Mouse (Mus musculus) limb, embryonic 15.5 days (tissue): ENCODE measurements around the gene Lonp2. TPM values are rescaled to one million over a fixed set of nuclear protein-coding genes. Genes with fewer than 3 reads are reported as not detected.
A peak's percentile ranks its signal among the peaks of the same experiment; 100 is the strongest.

ENCODE experiments used
- ATAC-seq: fragments of 200-750 bp; cut with Nextera tagmentation; 2 replicates; pipeline ENCODE4 v1.8.0; 2017; ENCODE audit warnings: low read depth, moderate TSS enrichment; ENCODE audit not compliant: insufficient number of reproducible peaks, low FRiP score, low TSS enrichment
- H3K27ac ChIP-seq: fragments of 300-500 bp; sonication (generic); 2 replicates; pipeline ENCODE4 v1.5.1; 2015; ENCODE audit warnings: moderate library complexity, mild to moderate bottlenecking, inconsistent platforms
- H3K27me3 ChIP-seq: fragments of 300-500 bp; sonication (generic); 2 replicates; pipeline ENCODE4 v1.6.1; 2015; ENCODE audit warnings: inconsistent platforms
- H3K36me3 ChIP-seq: fragments of 300-500 bp; sonication (generic); 2 replicates; pipeline ENCODE4 v1.6.1; 2015; ENCODE audit warnings: inconsistent platforms
- H3K4me1 ChIP-seq: fragments of 300-500 bp; sonication (generic); 2 replicates; pipeline ENCODE4 v1.6.1; 2015; ENCODE audit warnings: inconsistent platforms
- H3K4me2 ChIP-seq: fragments of 300-500 bp; sonication (generic); 2 replicates; pipeline ENCODE4 v1.6.1; 2015; ENCODE audit warnings: mild to moderate bottlenecking, inconsistent platforms
- H3K4me3 ChIP-seq: fragments of 300-500 bp; sonication (generic); 2 replicates; pipeline ENCODE4 v1.5.1; 2015; ENCODE audit warnings: mild to moderate bottlenecking, inconsistent platforms
- H3K9ac ChIP-seq: fragments of 300-500 bp; sonication (generic); 2 replicates; pipeline ENCODE4 v1.6.1; 2015; ENCODE audit warnings: inconsistent platforms
- H3K9me3 ChIP-seq: fragments of 300-500 bp; sonication (generic); 2 replicates; pipeline ENCODE4 v1.6.1; 2016; ENCODE audit warnings: inconsistent platforms
- WGBS: fragments of 180-500 bp; shearing (Covaris S2); methylation state at CpG from one replicate; pipeline ENCODE4 v1.1.7; 2015; 5-methylcytosine and 5-hydroxymethylcytosine counted together
- polyA plus RNA-seq: library from polyadenylated mRNA; unstranded; fragments of >200 nt; fragmentation: Nextera tagmentation; extraction: Ambion mirVana; gene quantifications from 2 replicates; pipeline ENCODE4 v1.2.1, GENCODE M21; 2015

Gene Lonp2
- polyA plus RNA-seq, 1 experiment from 2014 or later: 53.3 TPM

- Histone ChIP-seq H3K9me3 (no peaks in the 10 kb centered on the region), H3K4me2 (no peak overlapping the region), H3K27ac (no peak overlapping the region), H3K36me3 (peaks cover 18% of the 10 kb centered on the region), H3K4me1 (peaks cover 2% of the 10 kb centered on the region; the same call in 1 of the 2 replicates), H3K4me3 (no peak overlapping the region), H3K9ac (no peak overlapping the region), H3K27me3 (no peaks in the 10 kb centered on the region)
- 89% methylated on average over 5 of the region's 5 CpGs for WGBS
- ATAC-seq: no peak
Measured at GRCm38 (mm10) chr8:86630212-86630611, 6.4 kb downstream of the Lonp2 start.

DNA sequence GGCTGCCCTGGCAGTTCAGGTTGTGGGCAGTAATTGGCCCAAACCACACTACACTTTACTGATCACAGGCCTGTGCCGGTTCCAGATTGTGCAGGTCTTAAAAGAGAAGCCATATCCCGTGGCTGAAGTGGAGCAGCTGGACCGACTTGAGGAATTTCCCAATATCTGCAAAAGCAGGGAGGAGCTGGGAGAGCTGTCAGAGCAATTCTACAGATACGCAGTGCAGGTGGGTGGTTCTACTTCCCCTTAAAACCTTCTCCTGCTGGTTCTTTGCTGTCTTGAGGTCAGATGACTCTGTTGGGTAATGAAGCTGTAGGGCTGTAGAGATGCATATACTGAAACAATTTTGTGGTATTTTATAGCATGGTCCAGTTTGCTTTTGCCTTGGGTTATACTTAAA is 7.6 kb downstream of the Lonp2 start:
- Histone ChIP-seq H3K9ac (no peak overlapping the region), H3K36me3 (peaks cover 24% of the 10 kb centered on the region), H3K27me3 (no peaks in the 10 kb centered on the region), H3K4me2 (no peak overlapping the region), H3K9me3 (no peaks in the 10 kb centered on the region), H3K4me3 (no peak overlapping the region), H3K4me1 (no peaks in the 10 kb centered on the region), H3K27ac (no peak overlapping the region)
- 74% methylated on average over 4 of the region's 4 CpGs for WGBS
- ATAC-seq: no peak

- no peak overlapping the region for H3K27ac ChIP-seq
- H3K9me3 ChIP-seq: no peaks in the 10 kb centered on the region
- H3K9ac ChIP-seq: no peak overlapping the region
- H3K4me1 ChIP-seq: no peaks in the 10 kb centered on the region
- H3K36me3 ChIP-seq: peaks cover 70% of the 10 kb centered on the region
- H3K4me2 ChIP-seq: no peak overlapping the region
- H3K4me3 ChIP-seq: no peak overlapping the region
- 74% methylated on average over 4 of the region's 4 CpGs for WGBS
- no peaks in the 10 kb centered on the region for H3K27me3 ChIP-seq
- no peak for ATAC-seq
Measured at GRCm38 (mm10) chr8:86637826-86638225, 14.0 kb downstream of the Lonp2 start.

DNA sequence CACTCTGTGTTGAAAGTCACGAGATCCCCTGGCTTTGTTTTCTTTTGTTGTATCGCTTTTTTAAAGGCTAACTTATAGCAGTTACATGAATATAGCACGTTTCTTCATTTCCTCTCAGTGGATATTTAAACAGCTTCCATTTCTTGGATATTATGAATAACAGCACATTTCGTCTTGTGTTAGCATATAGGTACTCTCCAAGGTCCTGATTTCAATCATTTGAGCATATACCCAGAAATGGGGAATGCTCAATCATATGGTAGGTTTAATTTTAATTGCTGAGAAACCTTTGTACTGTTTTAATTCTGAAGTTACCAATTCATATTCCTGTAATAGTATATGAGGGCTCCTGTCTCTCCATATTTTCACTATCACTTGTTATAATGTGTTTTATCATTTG is 15.1 kb downstream of the Lonp2 start:
- WGBS: 77% methylated on average over 4 of the region's 4 CpGs
- no peaks in the 10 kb centered on the region for H3K9me3 ChIP-seq
- no peak overlapping the region for H3K9ac ChIP-seq
- no peak overlapping the region for H3K4me3 ChIP-seq
- H3K4me2 ChIP-seq: no peak overlapping the region
- peaks cover 65% of the 10 kb centered on the region for H3K36me3 ChIP-seq
- H3K27me3 ChIP-seq: no peaks in the 10 kb centered on the region
- no peak for ATAC-seq
- no peaks in the 10 kb centered on the region for H3K4me1 ChIP-seq
- no peak overlapping the region for H3K27ac ChIP-seq

DNA sequence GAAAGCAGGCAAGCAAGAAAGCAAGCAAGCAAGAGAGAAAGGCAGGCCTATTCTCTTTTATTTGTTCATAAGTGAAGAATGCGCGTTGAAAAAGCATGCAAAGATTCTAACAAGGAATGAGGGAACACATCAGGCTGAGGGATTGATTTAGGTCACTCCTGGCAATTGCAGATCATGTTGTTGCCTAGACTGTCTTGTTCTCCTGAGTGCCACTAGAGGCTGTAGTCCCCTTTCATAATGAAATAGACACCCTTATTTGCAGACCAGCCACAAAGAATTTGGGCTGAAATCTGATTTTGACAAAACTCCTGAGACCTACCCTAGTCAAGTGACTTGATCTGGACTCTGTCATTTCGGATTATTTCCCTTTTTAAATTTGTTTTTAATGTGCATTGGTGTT is 18.8 kb downstream of the Lonp2 start:
- no peak overlapping the region for H3K4me2 ChIP-seq
- H3K4me1 ChIP-seq: no peaks in the 10 kb centered on the region
- ATAC-seq: no peak
- H3K27me3 ChIP-seq: no peaks in the 10 kb centered on the region
- H3K4me3 ChIP-seq: no peak overlapping the region
- H3K36me3 ChIP-seq: peaks cover 39% of the 10 kb centered on the region
- WGBS: 85% methylated on average over 3 of the region's 3 CpGs
- no peak overlapping the region for H3K27ac ChIP-seq
- H3K9ac ChIP-seq: no peak overlapping the region
- H3K9me3 ChIP-seq: no peaks in the 10 kb centered on the region

- no peak overlapping the region for H3K4me2 ChIP-seq
- no peak overlapping the region for H3K4me3 ChIP-seq
- peaks cover 25% of the 10 kb centered on the region for H3K36me3 ChIP-seq
- H3K27ac ChIP-seq: no peak overlapping the region
- no peak overlapping the region for H3K9ac ChIP-seq
- 87% methylated on average over 4 of the region's 4 CpGs for WGBS
- no peaks in the 10 kb centered on the region for H3K27me3 ChIP-seq
- ATAC-seq: no peak
- H3K4me1 ChIP-seq: no peaks in the 10 kb centered on the region
- no peaks in the 10 kb centered on the region for H3K9me3 ChIP-seq
Measured at GRCm38 (mm10) chr8:86644661-86645060, 20.8 kb downstream of the Lonp2 start.

DNA sequence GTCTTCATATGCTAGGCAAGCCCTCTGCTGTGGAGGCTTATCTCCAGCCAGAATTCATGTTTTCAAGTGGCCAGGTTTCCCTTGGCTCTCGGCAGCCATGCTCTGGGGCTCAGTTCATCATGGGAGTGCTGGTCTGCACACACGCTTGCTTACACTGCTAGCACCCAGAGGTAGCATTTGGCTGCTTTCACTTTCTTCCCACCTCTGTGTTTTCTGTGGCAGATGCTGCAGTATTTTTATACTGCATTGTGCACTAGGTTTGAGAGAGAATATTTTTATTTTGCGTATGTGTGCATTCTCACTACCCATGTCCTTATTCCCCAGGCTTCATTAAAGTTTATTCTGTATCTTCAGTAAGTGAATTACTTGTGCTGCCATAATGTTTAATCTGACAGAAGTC is 23.9 kb downstream of the Lonp2 start:
- no peaks in the 10 kb centered on the region for H3K27me3 ChIP-seq
- no peak for ATAC-seq
- H3K27ac ChIP-seq: no peak overlapping the region
- no peaks in the 10 kb centered on the region for H3K4me1 ChIP-seq
- no peak overlapping the region for H3K4me3 ChIP-seq
- H3K9me3 ChIP-seq: no peaks in the 10 kb centered on the region
- 73% methylated on average over 3 of the region's 3 CpGs for WGBS
- no peak overlapping the region for H3K9ac ChIP-seq
- H3K4me2 ChIP-seq: no peak overlapping the region
- peaks cover 13% of the 10 kb centered on the region; the same call in 1 of the 2 replicates for H3K36me3 ChIP-seq

DNA sequence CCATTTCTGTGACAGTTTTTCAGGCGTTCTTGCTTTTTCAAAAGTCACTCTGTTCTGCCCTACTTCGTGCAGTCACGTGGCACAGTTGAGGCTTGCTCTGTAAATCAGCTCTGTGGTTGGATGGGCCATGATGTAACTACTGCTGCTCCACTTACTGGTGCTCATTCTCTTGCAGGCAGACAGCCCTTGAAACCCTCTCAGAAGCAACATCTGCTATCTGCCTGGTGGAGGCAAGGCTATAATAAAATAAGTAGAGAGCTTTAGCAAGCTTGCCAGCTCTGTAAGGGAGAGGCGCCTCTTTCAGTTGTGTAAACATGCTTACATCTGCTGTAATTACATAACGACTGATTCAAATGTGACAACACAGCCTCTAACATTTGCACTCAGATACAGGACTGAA is 27.6 kb downstream of the Lonp2 start:
- Histone ChIP-seq H3K4me1 (no peaks in the 10 kb centered on the region), H3K27me3 (no peaks in the 10 kb centered on the region), H3K36me3 (peaks cover 15% of the 10 kb centered on the region; the same call in 1 of the 2 replicates), H3K9me3 (no peaks in the 10 kb centered on the region), H3K27ac (no peak overlapping the region), H3K4me2 (no peak overlapping the region), H3K9ac (no peak overlapping the region), H3K4me3 (no peak overlapping the region)
- WGBS: 79% methylated on average over 5 of the region's 5 CpGs
- no peak for ATAC-seq

DNA sequence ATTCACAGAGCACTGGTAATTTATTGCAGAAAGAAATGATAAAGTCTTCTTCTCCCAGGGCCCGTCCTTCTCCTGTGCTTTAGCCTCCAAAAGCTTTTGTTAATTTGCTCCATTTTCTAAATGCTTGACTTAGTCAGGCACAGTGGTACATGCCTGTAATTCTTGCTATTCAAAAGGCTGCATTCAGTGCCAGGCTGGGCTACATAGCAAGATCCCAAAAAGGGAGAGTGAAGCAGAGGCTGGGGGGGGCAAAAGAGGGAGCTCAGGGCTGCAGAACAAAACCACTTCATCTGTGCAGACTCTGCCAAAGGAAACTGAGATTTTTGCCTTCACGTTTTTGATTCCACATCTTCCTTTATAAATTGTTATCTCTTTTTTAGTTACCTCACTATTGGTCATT is 28.7 kb downstream of the Lonp2 start:
- Histone ChIP-seq H3K9me3 (no peaks in the 10 kb centered on the region), H3K9ac (no peak overlapping the region), H3K36me3 (peaks cover 15% of the 10 kb centered on the region; the same call in 1 of the 2 replicates), H3K27me3 (no peaks in the 10 kb centered on the region), H3K27ac (no peak overlapping the region), H3K4me3 (no peak overlapping the region), H3K4me2 (no peak overlapping the region), H3K4me1 (no peaks in the 10 kb centered on the region)
- 76% methylated on average over 2 of the region's 2 CpGs for WGBS
- ATAC-seq: no peak

- H3K27ac ChIP-seq: no peak overlapping the region
- no peak overlapping the region for H3K4me3 ChIP-seq
- 79% methylated on average over 1 of the region's 1 CpGs for WGBS
- H3K9ac ChIP-seq: no peak overlapping the region
- H3K4me2 ChIP-seq: no peak overlapping the region
- no peaks in the 10 kb centered on the region for H3K9me3 ChIP-seq
- no peaks in the 10 kb centered on the region for H3K4me1 ChIP-seq
- H3K36me3 ChIP-seq: peaks cover 19% of the 10 kb centered on the region; the same call in 1 of the 2 replicates
- ATAC-seq: no peak
- no peaks in the 10 kb centered on the region for H3K27me3 ChIP-seq
Measured at GRCm38 (mm10) chr8:86654578-86654977, 30.7 kb downstream of the Lonp2 start.

DNA sequence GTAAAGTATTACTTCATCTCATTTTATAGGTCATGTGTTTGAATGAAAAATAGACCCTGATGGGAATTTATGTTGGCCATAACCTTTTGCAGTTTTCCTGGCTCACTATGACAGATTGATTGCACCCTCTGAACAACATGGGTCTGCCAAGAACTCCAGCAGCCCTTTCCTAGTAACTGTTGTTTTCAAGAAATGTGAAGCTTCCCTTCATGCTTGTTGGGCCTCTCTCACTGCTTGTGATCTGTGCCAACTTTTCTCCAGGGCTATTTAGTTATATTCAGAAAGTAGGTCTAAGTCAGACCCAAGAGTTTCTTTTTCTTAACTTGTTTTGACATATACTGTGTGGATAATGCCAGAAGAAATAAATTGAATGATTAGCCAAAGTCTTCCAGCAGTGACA is 44.9 kb downstream of the Lonp2 start:
- peak; percentile 80; the same call in 1 of the 2 replicates for ATAC-seq
- Histone ChIP-seq H3K4me3 (no peak overlapping the region), H3K9me3 (no peaks in the 10 kb centered on the region)

GRCm38 (mm10) chr8:86669259-86669658 is 45.4 kb downstream of the Lonp2 start:
- ATAC-seq: peak; percentile 35; the same call in 1 of the 2 replicates
- 69% methylated on average over 4 of the region's 4 CpGs for WGBS

More for the DNA sequence above, 44.9 kb downstream of the Lonp2 start:
- no peak overlapping the region for H3K9ac ChIP-seq
- H3K27me3 ChIP-seq: no peaks in the 10 kb centered on the region
- no peaks in the 10 kb centered on the region for H3K4me1 ChIP-seq
- peak overlapping the region; percentile 54 for H3K27ac ChIP-seq
- no peak overlapping the region for H3K4me2 ChIP-seq
- peaks cover 16% of the 10 kb centered on the region for H3K36me3 ChIP-seq

GRCm38 (mm10) chr8:86686629-86687028 is 62.8 kb downstream of the Lonp2 start:
- H3K4me2 ChIP-seq: no peak overlapping the region

More at GRCm38 (mm10) chr8:86669259-86669658, 45.4 kb downstream of the Lonp2 start:
- H3K4me1 ChIP-seq: no peaks in the 10 kb centered on the region
- H3K9me3 ChIP-seq: no peaks in the 10 kb centered on the region
- no peak overlapping the region for H3K9ac ChIP-seq
- no peak overlapping the region for H3K4me2 ChIP-seq
- peak overlapping the region; percentile 54 for H3K27ac ChIP-seq
- H3K27me3 ChIP-seq: no peaks in the 10 kb centered on the region
- no peak overlapping the region for H3K4me3 ChIP-seq
- H3K36me3 ChIP-seq: peaks cover 21% of the 10 kb centered on the region

More at GRCm38 (mm10) chr8:86686629-86687028, 62.8 kb downstream of the Lonp2 start:
- ATAC-seq: no peak
- no peaks in the 10 kb centered on the region for H3K27me3 ChIP-seq
- no peaks in the 10 kb centered on the region for H3K4me1 ChIP-seq
- H3K36me3 ChIP-seq: peaks cover 4% of the 10 kb centered on the region; the same call in 1 of the 2 replicates
- H3K9ac ChIP-seq: no peak overlapping the region
- H3K9me3 ChIP-seq: no peaks in the 10 kb centered on the region
- WGBS: 77% methylated on average over 3 of the region's 3 CpGs
- H3K27ac ChIP-seq: no peak overlapping the region
- H3K4me3 ChIP-seq: no peak overlapping the region
